Mouse (Mus musculus) forebrain, embryonic 15.5 days (tissue): ENCODE measurements at regions not wholly inside any gene's neighbourhood (a gene's known extent, or its start where the extent isn't known, plus 50 kb on each side); places are given as distances from the start of the nearest gene placed in this dataset.

ENCODE experiments used
- ATAC-seq: fragments of 200-750 bp; cut with Nextera tagmentation; replicated peaks from 2 replicates; pipeline ENCODE4 v1.8.0; 2017; ENCODE audit warnings: mild to moderate bottlenecking, moderate TSS enrichment, moderate library complexity
- H3K27ac ChIP-seq: fragments of 300-500 bp; sonication (generic); replicated peaks from 2 replicates; pipeline ENCODE4 v1.5.1; 2015; ENCODE audit warnings: mild to moderate bottlenecking, inconsistent platforms
- H3K27me3 ChIP-seq: fragments of 300-500 bp; sonication (generic); 2 replicates; pipeline ENCODE4 v1.6.1; 2015; ENCODE audit warnings: inconsistent platforms
- H3K36me3 ChIP-seq: fragments of 300-500 bp; sonication (generic); 2 replicates; pipeline ENCODE4 v1.6.1; 2015; ENCODE audit warnings: mild to moderate bottlenecking, inconsistent platforms
- H3K4me1 ChIP-seq: fragments of 300-500 bp; sonication (generic); 2 replicates; pipeline ENCODE4 v1.6.1; 2015; ENCODE audit warnings: inconsistent platforms
- H3K4me2 ChIP-seq: fragments of 300-500 bp; sonication (generic); replicated peaks from 2 replicates; pipeline ENCODE4 v1.6.1; 2015; ENCODE audit warnings: mild to moderate bottlenecking, inconsistent platforms
- H3K4me3 ChIP-seq: fragments of 300-500 bp; sonication (generic); 2 replicates; pipeline ENCODE4 v1.5.1; 2015; ENCODE audit warnings: mild to moderate bottlenecking, inconsistent platforms
- H3K9ac ChIP-seq: fragments of 300-500 bp; sonication (generic); replicated peaks from 2 replicates; pipeline ENCODE4 v1.6.1; 2015; ENCODE audit warnings: mild to moderate bottlenecking, inconsistent platforms
- H3K9me3 ChIP-seq: fragments of 300-500 bp; sonication (generic); 2 replicates; pipeline ENCODE4 v1.6.1; 2016; ENCODE audit warnings: inconsistent platforms
- WGBS: fragments of 180-500 bp; shearing (Covaris S2); methylation state at CpG from one replicate; pipeline ENCODE4 v1.1.7; 2015; ENCODE audit warnings: mixed read lengths; 5-methylcytosine and 5-hydroxymethylcytosine counted together

DNA sequence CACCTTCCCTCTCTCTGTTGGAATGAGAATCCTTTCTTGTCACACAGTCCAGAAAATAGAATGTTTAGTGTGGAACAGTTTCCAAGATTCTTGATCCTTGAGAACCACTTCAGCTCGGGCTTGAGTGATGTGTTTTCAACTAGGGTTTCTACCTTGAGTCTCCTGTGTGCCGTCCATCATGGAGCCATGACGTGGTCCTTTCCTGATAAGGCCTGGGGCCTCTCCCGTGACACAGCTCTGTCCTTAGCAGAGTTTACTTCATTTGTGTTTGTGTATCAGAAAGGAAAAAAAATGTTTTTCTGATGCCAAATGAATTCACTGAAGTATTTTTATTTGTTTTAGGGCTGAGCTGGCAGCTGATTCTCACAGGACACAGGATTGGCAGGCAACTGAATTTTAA lies 148.6 kb downstream of the Mettl11b start:
- H3K4me3 ChIP-seq: no peak overlapping the region
- 74% methylated on average over 4 of the region's 4 CpGs for WGBS

DNA sequence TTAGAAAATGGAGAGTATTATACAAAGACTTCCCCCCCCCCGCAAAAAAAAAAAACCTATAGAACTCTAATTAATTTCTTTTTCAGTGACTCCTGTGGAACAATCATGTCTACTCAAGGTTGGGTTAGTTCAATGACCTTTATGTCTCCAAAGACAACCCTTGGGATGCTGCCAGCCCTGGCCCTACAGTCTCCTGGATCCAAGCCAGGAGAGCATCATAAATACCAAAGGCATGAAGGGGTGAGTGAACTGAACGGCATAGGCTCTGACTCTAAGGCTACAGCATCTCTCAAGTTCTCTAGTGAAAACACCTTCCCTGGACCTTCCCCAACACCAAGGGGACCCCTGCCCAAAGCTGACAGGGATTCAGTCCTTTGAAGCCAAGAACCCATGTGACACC lies 149.4 kb downstream of the Mettl11b start:
- no peaks in the 10 kb centered on the region for H3K9me3 ChIP-seq
- WGBS: 66% methylated on average over 2 of the region's 2 CpGs

More for the DNA sequence above, 148.6 kb downstream of the Mettl11b start:
- Histone ChIP-seq H3K4me1 (no peaks in the 10 kb centered on the region), H3K27me3 (no peaks in the 10 kb centered on the region), H3K9ac (no peak overlapping the region), H3K9me3 (no peaks in the 10 kb centered on the region), H3K27ac (no peak overlapping the region), H3K36me3 (no peaks in the 10 kb centered on the region), H3K4me2 (no peak overlapping the region)
- no peak for ATAC-seq

DNA sequence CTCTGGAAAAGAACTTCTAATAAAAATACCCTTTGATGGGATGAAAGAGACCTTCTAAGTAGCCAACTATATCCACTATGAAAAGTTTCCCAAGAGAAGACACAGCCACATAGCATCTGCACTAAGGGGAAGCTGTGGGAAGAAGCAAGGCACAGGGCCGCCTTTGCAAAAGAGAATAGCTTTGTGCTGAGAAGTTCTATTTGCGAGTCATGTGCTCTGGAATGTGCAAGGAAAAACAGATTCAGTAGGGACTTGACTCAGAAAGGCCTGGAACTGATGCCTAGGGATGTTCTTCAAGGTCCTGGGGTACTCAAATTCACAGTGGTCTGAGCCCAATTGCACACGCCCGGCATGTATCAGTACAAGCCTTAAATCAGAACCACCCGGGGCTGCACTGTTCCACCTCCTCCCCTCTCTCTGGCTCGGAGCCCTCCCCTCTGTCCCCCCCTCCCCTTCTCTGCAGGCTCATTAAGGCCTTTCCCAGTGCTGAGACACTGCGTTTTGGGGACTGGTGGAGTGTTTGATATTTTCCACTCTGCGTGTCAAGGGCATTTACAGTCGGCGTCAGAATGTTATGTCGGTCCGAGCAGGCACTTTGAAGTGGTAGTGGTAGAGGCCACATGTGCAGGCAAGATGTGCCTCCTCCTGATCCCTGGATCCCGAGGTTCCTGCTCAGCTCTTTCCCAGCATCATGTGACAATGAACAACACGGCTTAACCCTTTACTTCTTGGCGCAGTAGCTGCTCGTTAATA lies 150.4 kb downstream of the Mettl11b start:
- Histone ChIP-seq H3K27ac (no peak overlapping the region), H3K4me2 (0 out of 2 replicates have a peak overlapping the region, but pooled peaks have one; percentile 14), H3K36me3 (no peaks in the 10 kb centered on the region), H3K4me1 (no peaks in the 10 kb centered on the region), H3K4me3 (no peak overlapping the region), H3K9ac (no peak overlapping the region), H3K9me3 (no peaks in the 10 kb centered on the region), H3K27me3 (no peaks in the 10 kb centered on the region)
- peak; percentile 68; the same call in 1 of the 2 replicates for ATAC-seq
- 46% methylated on average over 16 of the region's 16 CpGs for WGBS

More for the DNA sequence above, 149.4 kb downstream of the Mettl11b start:
- no peak overlapping the region for H3K4me2 ChIP-seq
- no peaks in the 10 kb centered on the region for H3K36me3 ChIP-seq
- no peaks in the 10 kb centered on the region for H3K4me1 ChIP-seq
- no peak for ATAC-seq
- H3K4me3 ChIP-seq: no peak overlapping the region
- no peak overlapping the region for H3K9ac ChIP-seq
- no peak overlapping the region for H3K27ac ChIP-seq
- no peaks in the 10 kb centered on the region for H3K27me3 ChIP-seq

DNA sequence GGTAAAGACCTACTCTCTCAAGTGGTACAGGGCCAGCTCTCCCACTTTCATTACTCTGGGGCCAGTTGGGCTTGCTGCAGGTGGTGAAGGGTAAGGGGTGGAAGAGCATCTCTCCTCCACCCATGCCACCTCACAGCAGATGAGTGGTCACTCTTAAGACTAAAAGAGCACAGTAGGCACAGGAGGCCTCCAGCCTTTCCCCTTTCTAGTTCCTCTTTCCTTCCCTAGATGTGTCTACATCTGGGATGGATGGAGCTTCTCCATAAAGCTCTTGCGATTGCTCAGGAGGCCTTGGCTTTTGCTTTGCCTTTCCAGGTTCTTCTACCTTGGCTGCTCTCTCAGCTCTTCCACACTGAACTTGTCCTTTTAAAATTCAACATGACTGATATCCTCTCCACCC lies 151.5 kb downstream of the Mettl11b start:
- H3K9ac ChIP-seq: no peak overlapping the region
- H3K36me3 ChIP-seq: no peaks in the 10 kb centered on the region
- no peaks in the 10 kb centered on the region for H3K9me3 ChIP-seq
- WGBS: 89% methylated on average over 1 of the region's 1 CpGs
- H3K27me3 ChIP-seq: no peaks in the 10 kb centered on the region
- no peak overlapping the region for H3K4me3 ChIP-seq
- H3K27ac ChIP-seq: no peak overlapping the region
- ATAC-seq: no peak
- H3K4me2 ChIP-seq: no peak overlapping the region
- no peaks in the 10 kb centered on the region for H3K4me1 ChIP-seq

DNA sequence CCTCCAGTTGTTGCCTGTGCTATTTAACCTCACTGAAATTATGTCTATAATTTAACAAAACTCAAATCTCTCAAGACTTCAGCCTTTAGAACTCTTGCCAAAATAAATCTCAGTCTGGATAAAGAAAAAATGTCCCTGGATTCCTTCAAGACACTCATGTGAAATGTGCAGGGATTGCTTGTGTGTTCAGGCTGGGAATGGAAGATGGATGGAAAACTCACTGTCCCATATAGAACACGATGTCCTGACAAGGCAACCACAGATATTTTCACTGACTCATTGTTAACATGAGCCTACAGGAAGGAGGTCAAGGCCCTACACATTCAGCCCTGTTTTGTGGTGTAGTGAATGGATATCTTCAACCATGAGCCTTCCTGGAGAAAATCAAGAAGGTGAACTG lies 160.3 kb upstream of the Gorab start:
- WGBS: 89% methylated on average over 1 of the region's 1 CpGs
- H3K36me3 ChIP-seq: no peaks in the 10 kb centered on the region
- H3K9ac ChIP-seq: no peak overlapping the region
- H3K4me3 ChIP-seq: no peak overlapping the region
- no peak overlapping the region for H3K27ac ChIP-seq
- no peak for ATAC-seq
- no peaks in the 10 kb centered on the region for H3K9me3 ChIP-seq
- H3K4me2 ChIP-seq: no peak overlapping the region
- H3K27me3 ChIP-seq: no peaks in the 10 kb centered on the region
- H3K4me1 ChIP-seq: peaks cover 7% of the 10 kb centered on the region

DNA sequence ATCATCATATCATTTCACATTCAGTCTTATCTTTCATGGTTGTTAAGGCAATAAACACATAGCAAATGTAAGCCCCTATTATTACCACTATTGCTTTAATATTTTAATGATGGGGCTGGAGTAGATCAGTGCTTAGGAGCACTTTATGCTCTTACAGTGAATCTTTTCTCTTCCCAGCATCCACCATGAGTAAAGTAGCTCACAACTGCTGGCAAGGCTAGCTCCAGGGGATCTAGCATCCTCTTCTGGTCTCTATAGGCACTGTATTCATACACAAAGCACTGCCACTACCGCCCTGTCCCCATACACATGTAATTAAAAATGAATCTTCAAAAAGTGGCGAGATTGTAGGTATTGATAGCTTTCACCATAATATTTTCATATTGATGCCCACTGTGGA lies 159.6 kb upstream of the Gorab start:
- WGBS: 78% methylated on average over 2 of the region's 2 CpGs
- Histone ChIP-seq H3K27me3 (no peaks in the 10 kb centered on the region), H3K9me3 (no peaks in the 10 kb centered on the region)

DNA sequence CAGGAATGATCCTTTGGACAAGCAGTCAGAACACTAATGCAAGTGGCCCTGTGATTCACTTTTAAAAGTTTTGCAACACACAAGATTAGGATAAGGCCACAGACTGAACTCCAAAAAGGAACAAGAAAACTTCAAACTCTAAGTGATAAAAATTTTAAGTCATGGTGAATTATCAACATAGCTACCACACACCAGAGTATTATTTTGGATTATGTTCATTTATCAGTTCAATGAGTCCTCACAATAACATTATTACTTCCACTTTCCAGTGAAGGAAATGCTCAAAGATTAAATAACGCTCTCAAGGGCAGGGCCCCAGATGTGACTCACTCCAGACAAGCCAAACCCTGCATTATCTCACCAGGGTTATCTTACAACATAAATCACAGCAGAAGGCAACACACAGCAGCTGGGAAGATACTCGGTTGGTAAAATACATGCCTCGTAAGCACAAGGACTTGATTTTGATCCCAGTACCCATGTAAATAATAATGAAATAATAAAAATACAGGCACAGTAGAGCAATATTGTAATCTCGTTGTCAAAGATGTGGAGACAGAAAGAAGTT lies 158.8 kb upstream of the Gorab start:
- H3K9ac ChIP-seq: no peak overlapping the region
- 84% methylated on average over 4 of the region's 4 CpGs for WGBS
- no peak for ATAC-seq
- no peaks in the 10 kb centered on the region for H3K27me3 ChIP-seq
- H3K4me3 ChIP-seq: no peak overlapping the region
- H3K36me3 ChIP-seq: no peaks in the 10 kb centered on the region
- H3K4me2 ChIP-seq: no peak overlapping the region
- H3K9me3 ChIP-seq: no peaks in the 10 kb centered on the region
- H3K4me1 ChIP-seq: peaks cover 7% of the 10 kb centered on the region
- H3K27ac ChIP-seq: no peak overlapping the region

More for the DNA sequence above, 159.6 kb upstream of the Gorab start:
- no peak overlapping the region for H3K4me2 ChIP-seq
- H3K36me3 ChIP-seq: no peaks in the 10 kb centered on the region
- no peak overlapping the region for H3K9ac ChIP-seq
- H3K4me3 ChIP-seq: no peak overlapping the region
- no peak for ATAC-seq
- peaks cover 7% of the 10 kb centered on the region for H3K4me1 ChIP-seq
- H3K27ac ChIP-seq: no peak overlapping the region

DNA sequence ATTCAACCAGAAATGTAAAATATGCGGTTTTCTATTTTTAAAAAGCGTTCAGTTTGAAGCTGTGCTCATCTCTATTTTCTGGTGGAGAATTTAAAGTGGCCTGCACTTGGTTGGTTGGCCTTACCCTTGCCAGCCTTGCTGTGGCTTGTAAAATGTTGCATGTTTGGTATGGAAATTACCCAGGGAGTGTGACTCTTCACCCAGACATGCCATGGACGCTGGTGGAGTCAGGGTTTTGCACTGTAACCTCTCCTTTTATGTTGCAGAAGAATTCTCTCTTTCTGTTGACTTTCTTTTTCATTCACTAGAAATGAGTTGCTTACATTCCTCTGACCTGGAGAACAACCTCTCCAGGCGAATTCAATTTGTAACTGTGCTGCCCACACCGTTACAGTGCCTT lies 157.5 kb upstream of the Gorab start:
- H3K9ac ChIP-seq: no peak overlapping the region
- peaks cover 7% of the 10 kb centered on the region for H3K4me1 ChIP-seq
- no peak overlapping the region for H3K4me2 ChIP-seq
- H3K4me3 ChIP-seq: no peak overlapping the region
- H3K9me3 ChIP-seq: no peaks in the 10 kb centered on the region
- H3K36me3 ChIP-seq: no peaks in the 10 kb centered on the region
- H3K27ac ChIP-seq: no peak overlapping the region
- ATAC-seq: no peak
- WGBS: 68% methylated on average over 5 of the region's 5 CpGs
- H3K27me3 ChIP-seq: no peaks in the 10 kb centered on the region

DNA sequence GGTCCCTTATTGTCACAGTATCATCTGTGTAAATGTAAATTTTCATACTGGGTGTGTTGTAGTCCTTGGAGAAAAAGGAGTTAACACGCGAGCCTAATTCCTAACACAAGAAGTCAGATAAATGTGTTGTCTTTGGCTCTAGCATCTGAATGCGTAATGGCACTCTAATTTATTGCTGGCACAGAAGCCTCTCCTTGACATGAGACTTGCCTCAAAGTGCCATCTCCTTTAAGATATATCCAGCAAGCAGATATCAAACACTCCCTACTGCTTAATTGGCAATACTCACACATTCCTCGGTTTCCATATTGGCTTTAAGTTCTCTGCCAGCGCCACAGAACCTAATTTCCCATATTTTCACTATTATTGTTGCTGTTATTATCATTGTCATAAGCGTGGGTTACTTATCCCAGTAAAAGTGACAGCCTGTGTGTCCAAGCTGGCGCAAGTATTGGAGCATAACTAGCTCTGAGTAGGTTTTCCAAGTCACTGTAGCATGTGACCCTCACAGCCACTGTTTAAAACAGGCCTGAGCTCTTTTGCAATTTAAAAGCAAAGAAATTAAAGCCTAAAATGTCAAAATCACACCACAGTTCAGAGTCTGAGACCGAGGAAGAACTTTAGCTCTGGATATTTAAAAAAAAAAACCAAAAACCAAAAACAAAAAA lies 156.9 kb upstream of the Gorab start:
- Histone ChIP-seq H3K9ac (no peak overlapping the region), H3K4me1 (peaks cover 7% of the 10 kb centered on the region), H3K27me3 (no peaks in the 10 kb centered on the region), H3K4me3 (no peak overlapping the region), H3K9me3 (no peaks in the 10 kb centered on the region), H3K27ac (no peak overlapping the region), H3K4me2 (no peak overlapping the region), H3K36me3 (no peaks in the 10 kb centered on the region)
- ATAC-seq: peak; percentile 78
- 74% methylated on average over 8 of the region's 8 CpGs for WGBS

DNA sequence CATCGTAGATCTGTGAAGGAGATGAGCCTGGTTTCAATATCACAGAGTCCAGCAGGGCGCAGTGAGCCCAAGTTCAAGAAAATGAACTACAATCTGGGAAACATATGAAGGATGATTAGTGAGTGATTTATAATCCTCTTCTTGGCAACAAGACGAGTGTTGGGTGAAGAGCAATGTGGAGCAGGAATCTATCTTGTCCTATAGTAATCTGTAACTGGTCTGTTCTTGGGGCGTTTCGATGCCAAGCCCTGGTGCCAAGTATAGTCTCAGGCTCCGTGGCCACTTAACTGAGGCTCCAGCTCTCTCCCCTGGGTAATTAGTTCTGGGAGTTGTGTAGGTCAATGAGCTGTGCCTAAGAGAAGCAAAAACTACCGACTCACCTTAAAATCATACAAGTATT lies 154.4 kb upstream of the Gorab start:
- H3K36me3 ChIP-seq: no peaks in the 10 kb centered on the region
- H3K4me2 ChIP-seq: no peak overlapping the region
- H3K27me3 ChIP-seq: no peaks in the 10 kb centered on the region
- no peak overlapping the region for H3K27ac ChIP-seq
- H3K4me1 ChIP-seq: peaks cover 7% of the 10 kb centered on the region
- no peaks in the 10 kb centered on the region for H3K9me3 ChIP-seq
- H3K4me3 ChIP-seq: no peak overlapping the region
- H3K9ac ChIP-seq: no peak overlapping the region
- 85% methylated on average over 7 of the region's 7 CpGs for WGBS
- ATAC-seq: no peak

DNA sequence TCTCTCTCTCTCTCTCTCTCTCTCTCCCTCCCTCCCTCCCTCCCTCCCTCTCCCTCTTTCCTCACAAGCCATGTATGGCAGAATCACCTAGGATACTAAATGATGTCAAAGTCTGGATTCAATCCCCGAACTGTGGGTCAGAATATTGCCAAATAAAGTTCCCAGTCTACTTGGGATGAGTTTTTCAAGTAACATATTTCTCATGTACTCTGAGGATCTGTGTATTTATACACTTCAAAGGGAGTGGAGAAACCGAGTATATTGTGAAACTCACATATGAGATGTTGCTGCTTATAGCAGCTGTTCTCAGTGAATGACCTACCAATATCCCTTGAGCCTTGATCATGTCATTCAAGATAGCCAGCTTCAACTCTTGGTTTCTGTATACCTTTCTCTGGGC lies 151.7 kb upstream of the Gorab start:
- Histone ChIP-seq H3K4me3 (no peak overlapping the region), H3K4me1 (peaks cover 3% of the 10 kb centered on the region; the same call in 1 of the 2 replicates), H3K36me3 (no peaks in the 10 kb centered on the region), H3K9me3 (no peaks in the 10 kb centered on the region), H3K27me3 (no peaks in the 10 kb centered on the region), H3K27ac (no peak overlapping the region), H3K4me2 (no peak overlapping the region), H3K9ac (no peak overlapping the region)
- WGBS: 78% methylated on average over 2 of the region's 2 CpGs
- ATAC-seq: no peak

DNA sequence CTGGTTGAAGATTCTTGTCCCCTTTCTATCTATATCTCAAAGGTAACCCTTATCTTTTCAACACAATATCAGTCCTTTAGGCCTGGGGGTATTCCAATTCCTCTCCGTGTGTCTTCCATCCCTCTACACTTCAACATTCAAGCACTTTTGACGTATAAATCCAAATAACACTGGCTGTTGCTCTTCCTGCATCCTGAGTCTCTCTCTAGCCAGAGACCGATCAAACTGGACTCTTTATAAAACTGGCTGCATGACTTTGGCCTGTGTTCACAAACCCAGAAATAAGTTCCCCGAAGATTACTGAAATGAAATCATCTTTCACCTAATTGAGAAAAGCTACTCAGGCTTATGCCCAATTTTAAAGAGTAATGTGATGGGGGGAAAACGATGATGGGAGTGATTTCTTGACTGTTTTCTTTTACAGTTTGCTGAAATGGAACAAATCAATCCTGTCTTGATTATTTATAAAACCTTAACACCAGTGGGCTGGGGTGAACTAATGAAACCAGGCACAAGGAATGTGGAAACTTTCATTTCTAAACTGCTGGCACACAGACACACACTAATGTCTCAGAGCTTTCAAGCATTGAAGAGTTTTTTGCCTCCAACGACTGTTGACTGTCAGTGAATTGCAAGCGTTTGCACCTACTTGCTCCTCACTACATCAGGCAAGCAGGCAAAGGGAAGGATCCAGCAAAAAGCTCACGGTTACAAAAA lies 135.5 kb upstream of the Gorab start:
- Histone ChIP-seq H3K4me2 (no peak overlapping the region), H3K9me3 (no peaks in the 10 kb centered on the region), H3K27ac (no peak overlapping the region), H3K4me3 (no peak overlapping the region), H3K9ac (no peak overlapping the region), H3K4me1 (no peaks in the 10 kb centered on the region), H3K36me3 (no peaks in the 10 kb centered on the region), H3K27me3 (no peaks in the 10 kb centered on the region)
- 88% methylated on average over 8 of the region's 8 CpGs for WGBS
- ATAC-seq: no peak
